Mouse (Mus musculus) neural tube, embryonic 15.5 days (tissue): ENCODE data around the gene Rab8b. TPM values are rescaled to one million over a fixed set of nuclear protein-coding genes. Genes with fewer than 3 reads are reported as not detected.

Source experiments
- ATAC-seq: fragments of 200-750 bp; cut with Nextera tagmentation; 2 replicates; pipeline ENCODE4 v1.8.0; 2017; ENCODE audit warnings: mild to moderate bottlenecking, moderate TSS enrichment, moderate library complexity; ENCODE audit not compliant: low FRiP score
- H3K27ac ChIP-seq: fragments of 300-500 bp; sonication (generic); replicated peaks from 2 replicates; pipeline ENCODE4 v1.5.1; 2015; ENCODE audit warnings: mild to moderate bottlenecking, inconsistent platforms
- H3K27me3 ChIP-seq: fragments of 300-500 bp; sonication (generic); replicated peaks from 2 replicates; pipeline ENCODE4 v1.6.1; 2015; ENCODE audit warnings: inconsistent platforms
- H3K36me3 ChIP-seq: fragments of 300-500 bp; sonication (generic); 2 replicates; pipeline ENCODE4 v1.6.1; 2015; ENCODE audit warnings: inconsistent platforms
- H3K4me1 ChIP-seq: fragments of 300-500 bp; sonication (generic); 2 replicates; pipeline ENCODE4 v1.6.1; 2015; ENCODE audit warnings: inconsistent platforms
- H3K4me2 ChIP-seq: fragments of 300-500 bp; sonication (generic); 2 replicates; pipeline ENCODE4 v1.6.1; 2015; ENCODE audit warnings: inconsistent platforms, mild to moderate bottlenecking, moderate library complexity
- H3K4me3 ChIP-seq: fragments of 300-500 bp; sonication (generic); replicated peaks from 2 replicates; pipeline ENCODE4 v1.5.1; 2015; ENCODE audit warnings: mild to moderate bottlenecking, inconsistent platforms
- H3K9ac ChIP-seq: fragments of 300-500 bp; sonication (generic); replicated peaks from 2 replicates; pipeline ENCODE4 v1.6.1; 2015; ENCODE audit warnings: mild to moderate bottlenecking, inconsistent platforms
- H3K9me3 ChIP-seq: fragments of 300-500 bp; sonication (generic); replicated peaks from 2 replicates; pipeline ENCODE4 v1.6.1; 2016; ENCODE audit warnings: inconsistent platforms
- WGBS: fragments of 180-500 bp; shearing (Covaris S2); methylation state at CpG from one replicate; pipeline ENCODE4 v1.1.7; 2015; ENCODE audit warnings: mixed read lengths; 5-methylcytosine and 5-hydroxymethylcytosine counted together
- polyA plus RNA-seq: library from polyadenylated mRNA; unstranded; fragments of >200 nt; fragmentation: Nextera tagmentation; extraction: Ambion mirVana; gene quantifications from 2 replicates; pipeline ENCODE4 v1.2.1, GENCODE M21; 2015

Rab8b gene
- 30.8 and 32.1 TPM in 2 replicates for polyA plus RNA-seq

DNA sequence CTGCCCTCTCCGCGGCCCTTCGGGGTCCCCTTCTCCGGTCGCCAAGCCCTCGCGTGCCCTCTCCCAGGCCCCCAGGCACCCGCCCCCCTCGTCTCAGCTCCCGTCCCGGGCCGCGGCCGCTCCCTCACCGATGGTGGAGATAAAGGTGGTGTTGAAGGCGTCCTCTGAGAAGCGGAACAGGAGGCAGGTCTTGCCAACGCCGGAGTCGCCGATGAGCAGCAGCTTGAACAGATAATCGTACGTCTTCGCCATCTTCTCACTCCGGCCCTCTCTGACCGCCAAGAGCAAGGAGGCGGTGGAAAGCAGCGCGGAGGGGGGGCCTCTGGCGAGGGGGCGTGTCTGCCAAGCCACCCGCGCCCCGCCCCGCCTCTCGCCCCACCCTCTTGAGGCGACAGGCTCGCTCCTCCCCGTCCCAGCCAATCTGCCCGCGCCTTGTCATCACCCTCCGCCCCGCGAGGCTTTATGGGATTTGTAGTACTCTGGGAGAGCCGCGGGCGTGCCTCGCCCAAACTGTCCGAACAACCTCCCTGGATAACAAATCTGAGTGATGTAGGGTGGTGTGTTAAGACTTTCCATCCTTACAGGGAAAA is at the start of gene Rab8b:
Rab8b (minus strand) TSS at position 306 of the 590 bp plus-strand sequence.
- peak; percentile 98 for ATAC-seq
- Histone ChIP-seq H3K4me3 (peak within 1 kb of the TSS; percentile 94), H3K27ac (peak within 1 kb of the TSS; percentile 95)

GRCm38 (mm10) chr9:66967492-66967891 is 48.0 kb upstream of the Rab8b start:
- Histone ChIP-seq H3K4me2 (no peak overlapping the region), H3K4me1 (no peaks in the 10 kb centered on the region), H3K27me3 (no peaks in the 10 kb centered on the region), H3K9me3 (no peaks in the 10 kb centered on the region), H3K4me3 (no peak overlapping the region), H3K27ac (no peak overlapping the region), H3K9ac (no peak overlapping the region), H3K36me3 (peaks cover 40% of the 10 kb centered on the region)
- no peak for ATAC-seq
- WGBS: 80% methylated on average over 8 of the region's 8 CpGs

More for the DNA sequence above, at the start of gene Rab8b:
- H3K4me1 ChIP-seq: peaks cover 41% of the 10 kb centered on the region
- H3K9ac ChIP-seq: peak within 1 kb of the TSS; percentile 88
- under 1% methylated on average over 47 of the region's 49 CpGs for WGBS
- H3K4me2 ChIP-seq: peak within 1 kb of the TSS; percentile 84
- no peaks in the 10 kb centered on the region for H3K27me3 ChIP-seq
- H3K36me3 ChIP-seq: no peaks in the 10 kb centered on the region
- H3K9me3 ChIP-seq: no peaks in the 10 kb centered on the region

GRCm38 (mm10) chr9:66961478-66961877 is 42.0 kb upstream of the Rab8b start:
- no peaks in the 10 kb centered on the region for H3K27me3 ChIP-seq
- no peak for ATAC-seq
- 76% methylated on average over 3 of the region's 3 CpGs for WGBS
- no peak overlapping the region for H3K27ac ChIP-seq
- H3K4me1 ChIP-seq: no peaks in the 10 kb centered on the region
- H3K4me3 ChIP-seq: no peak overlapping the region
- no peaks in the 10 kb centered on the region for H3K9me3 ChIP-seq
- no peak overlapping the region for H3K4me2 ChIP-seq
- no peak overlapping the region for H3K9ac ChIP-seq
- H3K36me3 ChIP-seq: 0 out of 2 replicates have a peak, but pooled peaks cover 3% of the 10 kb centered on the region

DNA sequence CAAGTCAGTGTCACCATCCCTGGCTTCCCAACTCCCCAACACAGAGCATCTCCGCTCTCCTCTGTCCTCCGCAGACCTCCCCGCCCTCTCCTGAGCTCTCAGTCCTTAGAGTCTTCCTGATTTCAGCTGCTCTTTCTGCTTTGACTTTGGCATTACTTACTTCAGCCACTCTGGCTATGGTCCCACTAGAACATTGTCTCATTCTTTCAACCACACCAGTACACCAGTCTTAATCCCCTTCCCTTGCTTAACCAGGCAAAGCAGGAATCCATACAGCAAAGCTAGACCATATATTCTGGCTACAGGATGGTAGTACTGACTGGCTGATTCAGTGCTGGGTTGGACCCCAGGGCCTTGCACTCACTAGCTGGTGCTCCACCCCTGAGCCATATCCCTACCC is 38.0 kb upstream of the Rab8b start:
- no peak overlapping the region for H3K9ac ChIP-seq
- no peak overlapping the region for H3K4me3 ChIP-seq
- H3K27me3 ChIP-seq: no peaks in the 10 kb centered on the region
- peaks cover 13% of the 10 kb centered on the region; the same call in 1 of the 2 replicates for H3K36me3 ChIP-seq
- no peaks in the 10 kb centered on the region for H3K4me1 ChIP-seq
- H3K4me2 ChIP-seq: no peak overlapping the region
- no peaks in the 10 kb centered on the region for H3K9me3 ChIP-seq
- no peak overlapping the region for H3K27ac ChIP-seq
- WGBS: 89% methylated on average over 3 of the region's 3 CpGs
- no peak for ATAC-seq

DNA sequence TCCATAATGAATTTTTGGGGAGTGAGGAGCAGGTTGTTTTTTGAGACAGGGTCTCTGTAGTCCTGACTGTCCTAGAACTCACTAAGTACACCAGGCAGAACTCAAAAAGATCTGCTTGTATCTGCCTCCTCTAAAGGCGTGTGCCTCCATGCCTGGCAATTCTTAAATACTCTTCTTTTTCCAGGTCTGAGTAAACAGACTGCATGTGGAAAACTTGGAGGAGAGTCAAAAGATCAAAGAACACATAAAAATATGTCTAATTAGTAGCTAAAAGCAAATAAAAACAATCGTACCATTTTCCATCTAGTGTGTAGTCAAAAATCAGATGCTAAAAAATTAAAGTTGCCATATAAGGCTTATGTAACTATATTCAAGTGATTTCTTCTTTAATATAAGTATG is 33.4 kb upstream of the Rab8b start:
- Histone ChIP-seq H3K9ac (no peak overlapping the region), H3K9me3 (no peaks in the 10 kb centered on the region), H3K36me3 (peaks cover 22% of the 10 kb centered on the region; the same call in 1 of the 2 replicates), H3K4me1 (no peaks in the 10 kb centered on the region), H3K27me3 (no peaks in the 10 kb centered on the region), H3K4me2 (no peak overlapping the region), H3K4me3 (no peak overlapping the region), H3K27ac (no peak overlapping the region)
- WGBS: 91% methylated on average over 2 of the region's 2 CpGs
- ATAC-seq: no peak

DNA sequence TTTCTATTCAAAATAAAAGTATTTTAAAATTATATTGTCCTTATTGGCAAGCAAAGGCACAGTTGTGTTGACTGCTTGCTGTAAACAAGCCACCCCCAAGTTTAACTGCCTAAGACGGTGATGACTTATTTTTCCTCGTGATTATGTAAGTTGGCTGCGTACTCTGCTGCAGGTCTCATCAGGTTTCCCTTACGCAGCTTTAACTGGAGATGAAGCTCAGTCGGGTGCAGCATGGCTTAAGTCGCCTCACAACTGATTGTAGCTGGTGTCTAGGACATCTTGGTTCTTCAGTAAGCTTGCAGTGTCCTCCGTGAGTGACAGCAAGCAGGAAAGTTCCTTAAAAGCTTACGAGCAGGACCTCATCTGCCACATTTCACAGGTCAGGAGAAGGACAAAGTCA is 32.8 kb upstream of the Rab8b start:
- WGBS: 89% methylated on average over 8 of the region's 8 CpGs
- Histone ChIP-seq H3K36me3 (peaks cover 22% of the 10 kb centered on the region; the same call in 1 of the 2 replicates), H3K27ac (no peak overlapping the region), H3K9me3 (no peaks in the 10 kb centered on the region), H3K4me2 (no peak overlapping the region), H3K4me3 (no peak overlapping the region), H3K27me3 (no peaks in the 10 kb centered on the region), H3K9ac (no peak overlapping the region), H3K4me1 (no peaks in the 10 kb centered on the region)
- ATAC-seq: no peak

GRCm38 (mm10) chr9:66948536-66948935 is 29.0 kb upstream of the Rab8b start:
- Histone ChIP-seq H3K27ac (no peak overlapping the region), H3K27me3 (no peaks in the 10 kb centered on the region), H3K4me3 (no peak overlapping the region), H3K9me3 (no peaks in the 10 kb centered on the region), H3K4me1 (peaks cover 9% of the 10 kb centered on the region), H3K36me3 (peaks cover 10% of the 10 kb centered on the region; the same call in 1 of the 2 replicates), H3K4me2 (no peak overlapping the region), H3K9ac (no peak overlapping the region)
- no peak for ATAC-seq
- 96% methylated on average over 2 of the region's 2 CpGs for WGBS

DNA sequence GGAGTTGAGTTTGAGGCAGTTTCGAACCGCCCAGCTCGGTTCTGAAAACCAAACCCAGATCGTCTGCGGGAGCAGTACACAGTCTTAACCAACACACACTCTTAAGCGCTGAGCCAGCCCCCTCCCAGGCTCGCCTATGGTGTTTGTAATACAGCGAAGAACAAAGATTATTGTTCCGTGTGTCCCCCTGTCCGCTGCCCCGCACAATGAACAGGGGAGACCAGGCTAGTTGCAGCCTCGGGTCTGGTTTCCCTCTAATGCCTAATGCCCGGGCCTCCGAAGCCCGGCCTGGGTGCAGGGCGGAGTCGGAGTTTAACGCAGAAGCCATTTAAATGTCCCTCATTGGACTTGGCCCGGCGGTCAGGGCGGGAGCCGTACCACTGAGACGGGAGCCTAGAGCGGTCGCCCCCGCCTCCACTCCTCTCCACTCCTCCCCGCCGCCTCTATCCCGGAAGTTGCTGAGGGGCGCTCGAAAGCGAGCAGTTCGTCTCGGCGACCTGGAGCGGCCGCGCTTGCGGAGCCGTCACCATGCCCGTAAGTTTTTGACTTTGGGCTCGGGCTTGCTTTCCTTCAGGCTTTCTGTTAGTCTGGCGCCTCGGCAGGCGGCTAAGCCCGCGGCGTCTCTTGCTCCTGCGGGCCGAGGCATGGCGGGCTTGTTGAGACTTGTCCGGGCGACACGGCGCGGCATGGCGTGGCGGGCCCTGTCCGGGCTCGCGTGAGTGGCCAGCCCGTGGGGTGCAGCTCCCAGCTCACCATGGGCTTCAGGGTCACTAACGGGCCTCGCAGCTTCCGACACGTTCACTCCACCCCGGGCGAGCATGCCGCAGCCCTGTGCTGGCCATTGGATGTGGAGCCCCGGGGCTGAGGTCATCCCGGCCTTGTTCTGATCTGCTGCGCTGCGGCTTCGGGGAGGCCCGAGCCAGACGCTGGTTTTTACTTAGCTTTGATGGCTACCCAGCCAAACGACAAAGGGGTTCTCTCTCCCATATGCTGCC is 26.5 kb upstream of the Rab8b start, which contains the start of gene Rps27l:
Rps27l (plus strand) TSS at position 440 of the 995 bp plus-strand sequence.
- Histone ChIP-seq H3K9ac (peak within 1 kb of the TSS; percentile 89), H3K4me2 (peak within 1 kb of the TSS; percentile 84), H3K4me1 (peaks cover 9% of the 10 kb centered on the region), H3K27ac (peak within 1 kb of the TSS; percentile 96), H3K36me3 (0 out of 2 replicates have a peak, but pooled peaks cover 5% of the 10 kb centered on the region), H3K27me3 (no peaks in the 10 kb centered on the region), H3K9me3 (no peaks in the 10 kb centered on the region), H3K4me3 (peak within 1 kb of the TSS; percentile 96)
- peak; percentile 98 for ATAC-seq
- WGBS: under 1% methylated on average over 76 of the region's 77 CpGs

DNA sequence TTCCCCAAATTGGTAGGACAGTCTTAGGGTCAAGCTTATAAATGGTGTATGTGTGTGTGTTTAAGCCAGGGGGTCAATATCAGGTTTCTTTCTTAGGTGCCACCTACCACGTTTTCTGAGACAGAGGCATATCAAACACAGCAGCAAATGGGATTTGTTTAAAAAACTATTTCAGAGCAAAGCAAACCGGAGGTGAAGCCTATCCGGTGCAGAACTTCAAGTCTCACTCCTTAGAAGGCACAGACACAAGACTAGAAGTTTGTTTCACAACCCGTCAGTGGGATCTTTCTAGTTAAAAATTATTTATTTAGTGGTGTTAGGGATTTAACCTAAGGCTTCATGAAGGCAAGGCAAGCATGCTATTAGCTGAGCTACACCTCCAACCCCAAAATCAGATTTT is 25.7 kb upstream of the Rab8b start:
- no peaks in the 10 kb centered on the region for H3K27me3 ChIP-seq
- H3K9ac ChIP-seq: peak overlapping the region; percentile 89
- H3K4me3 ChIP-seq: peak overlapping the region; percentile 96
- ATAC-seq: no peak
- peak overlapping the region; percentile 84 for H3K4me2 ChIP-seq
- WGBS: 26% methylated on average over 4 of the region's 4 CpGs
- H3K27ac ChIP-seq: peak overlapping the region; percentile 96
- H3K36me3 ChIP-seq: 0 out of 2 replicates have a peak, but pooled peaks cover 5% of the 10 kb centered on the region
- H3K4me1 ChIP-seq: peaks cover 9% of the 10 kb centered on the region
- no peaks in the 10 kb centered on the region for H3K9me3 ChIP-seq

- H3K27me3 ChIP-seq: no peaks in the 10 kb centered on the region
- H3K36me3 ChIP-seq: no peaks in the 10 kb centered on the region
- H3K9me3 ChIP-seq: no peaks in the 10 kb centered on the region
- no peak overlapping the region for H3K4me2 ChIP-seq
- H3K27ac ChIP-seq: no peak overlapping the region
- WGBS: 9% methylated on average over 4 of the region's 4 CpGs
- no peak for ATAC-seq
- H3K4me3 ChIP-seq: no peak overlapping the region
- peaks cover 7% of the 10 kb centered on the region for H3K4me1 ChIP-seq
- no peak overlapping the region for H3K9ac ChIP-seq
These were observed 19.3 kb upstream of the Rab8b start for GRCm38 (mm10) chr9:66938836-66939235.

DNA sequence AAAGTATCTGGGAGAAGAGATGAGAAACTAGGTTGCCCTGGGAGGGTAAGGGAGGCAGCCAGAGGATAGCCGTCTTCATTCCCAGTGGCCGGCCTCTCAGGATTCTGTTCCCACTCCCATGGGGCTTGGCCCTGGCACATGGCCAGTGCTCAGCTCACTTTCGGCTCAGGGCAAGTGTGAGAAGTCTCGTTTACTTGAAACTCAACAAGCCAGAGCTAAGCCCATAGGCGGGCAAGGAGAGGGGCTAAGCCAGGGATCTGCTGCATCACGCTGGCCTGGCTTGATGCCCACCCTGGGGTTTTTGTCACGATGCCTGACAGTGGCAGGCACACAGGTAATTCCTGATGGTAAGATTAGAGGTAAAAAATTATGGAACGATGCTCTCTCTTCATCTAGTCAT is 18.0 kb upstream of the Rab8b start:
- no peak overlapping the region for H3K4me3 ChIP-seq
- H3K27me3 ChIP-seq: no peaks in the 10 kb centered on the region
- peaks cover 12% of the 10 kb centered on the region for H3K4me1 ChIP-seq
- no peak overlapping the region for H3K4me2 ChIP-seq
- H3K27ac ChIP-seq: no peak overlapping the region
- ATAC-seq: no peak
- H3K9me3 ChIP-seq: no peaks in the 10 kb centered on the region
- WGBS: 54% methylated on average over 8 of the region's 8 CpGs
- H3K9ac ChIP-seq: no peak overlapping the region
- H3K36me3 ChIP-seq: no peaks in the 10 kb centered on the region
